8 mouse cellular contexts compared by ENCODE assay signal in the genomic region with DNA sequence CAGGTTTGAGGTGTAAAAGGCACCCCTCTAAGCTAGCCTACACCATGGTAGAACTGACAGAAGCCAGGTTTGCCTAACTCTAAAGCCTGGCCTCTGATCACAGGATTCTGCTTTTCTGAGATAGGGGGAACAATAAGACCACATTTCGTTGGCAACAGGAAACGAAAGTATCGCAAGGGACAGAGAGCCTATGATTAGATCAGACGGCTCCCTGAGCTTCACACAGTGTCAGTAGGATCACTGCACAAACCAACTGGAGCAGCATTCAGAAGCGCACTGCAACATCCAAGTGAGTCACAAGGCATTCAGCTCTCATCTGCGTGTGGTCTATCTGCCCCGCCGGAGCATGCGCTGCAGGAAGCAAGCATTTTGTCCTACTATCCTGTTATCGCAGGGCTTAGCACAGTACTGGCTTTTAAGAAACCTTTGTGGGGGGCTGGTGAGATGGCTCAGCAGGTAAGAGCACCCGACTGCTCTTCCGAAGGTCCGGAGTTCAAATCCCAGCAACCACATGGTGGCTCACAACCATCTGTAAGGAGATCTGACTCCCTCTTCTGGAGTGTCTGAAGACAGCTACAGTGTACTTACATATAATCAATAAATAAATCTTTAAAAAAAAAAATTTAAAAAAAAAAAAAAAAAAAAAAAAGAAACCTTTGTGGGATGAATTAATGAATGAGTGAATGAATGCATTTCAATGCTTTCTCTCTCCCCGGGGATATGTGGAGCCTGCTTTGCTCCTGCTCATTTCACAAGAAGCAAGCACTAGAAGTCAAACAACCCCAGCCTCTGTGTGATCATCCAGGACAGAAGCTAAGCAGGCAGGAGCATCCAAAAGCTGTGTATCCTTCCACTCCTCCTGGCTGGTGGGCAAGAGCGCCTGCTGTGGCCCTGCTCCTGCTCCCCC. TPM values are rescaled to one million over a fixed set of nuclear protein-coding genes. Genes with fewer than 3 reads are reported as not detected.
DNase-seq lines count a peak whose midpoint lies in the region; ATAC-seq and TF ChIP-seq lines count a peak whose summit lies in the region.

No protein-coding gene starts in this region.

- H3K4me1 ChIP-seq in heart, adult 2 months (ENCODE audit: control insufficient read depth, insufficient read depth, low read length): peaks cover 2% of the 10 kb centered on the region; the same call in 1 of the 2 replicates
- no peaks in the 10 kb centered on the region for H3K4me1 ChIP-seq in heart, embryonic 11.5 days (ENCODE audit: control insufficient read depth, insufficient read depth, low read length)

- ATAC-seq in heart, embryonic 11.5 days (replicated peaks; ENCODE audit: insufficient number of reproducible peaks, low FRiP score, low TSS enrichment): no peak

- no peaks in the 10 kb centered on the region for H3K9me3 ChIP-seq in heart, embryonic 11.5 days (replicated peaks; ENCODE audit: control insufficient read depth, low read length)

- WGBS in heart, adult 2 months: 47% methylated on average over 15 of the region's 15 CpGs
- WGBS in heart, embryonic 11.5 days (ENCODE audit: insufficient replicate concordance): 57% methylated on average over 15 of the region's 15 CpGs

- no peak for TF ChIP-seq CTCF in heart, adult 2 months (IDR thresholded peaks at IDR 0.05)

- H3K27me3 ChIP-seq in heart, adult 2 months (ENCODE audit: control insufficient read depth, insufficient read depth, low read length): no peaks in the 10 kb centered on the region
- no peaks in the 10 kb centered on the region for H3K27me3 ChIP-seq in heart, embryonic 11.5 days (ENCODE audit: control insufficient read depth, insufficient read depth, low read length)

- no peak overlapping the region for H3K4me2 ChIP-seq in heart, embryonic 11.5 days

- H3K79me2 ChIP-seq in heart, adult 2 months (replicated peaks; ENCODE audit: control insufficient read depth, insufficient read depth, low read length): no peaks in the 10 kb centered on the region

- intact Hi-C loops in heart, adult 2 months (cut with DNase I): no loop called here

- DNase-seq in heart, adult 2 months: peak; percentile 24 to 44
- DNase-seq in spleen, postnatal 36 days (ENCODE audit: low spot score in 2 of 2): peak; percentile 44 to 47
- DNase-seq in spleen, adult 12 weeks (ENCODE audit: low spot score): no peak
- peak; percentile 49 for DNase-seq in liver
- DNase-seq in thymus, postnatal 36 days: peak; percentile 48 to 62
- DNase-seq in kidney, postnatal 36 days: no peak
- DNase-seq in urinary bladder, postnatal 10 days (ENCODE audit: low spot score): no peak

- no peak overlapping the region for H3K4me3 ChIP-seq in heart, adult 2 months
- no peak overlapping the region for H3K4me3 ChIP-seq in heart, embryonic 11.5 days (ENCODE audit: low read depth, low read length)

- H3K27ac ChIP-seq in heart, adult 2 months: no peak overlapping the region
- H3K27ac ChIP-seq in heart, embryonic 11.5 days (ENCODE audit: low read depth, low read length): no peak overlapping the region

- no peaks in the 10 kb centered on the region for H3K36me3 ChIP-seq in heart, adult 2 months (ENCODE audit: control insufficient read depth, insufficient read depth, low read length)
- H3K36me3 ChIP-seq in heart, embryonic 11.5 days (ENCODE audit: control insufficient read depth, insufficient read depth, low read length): no peaks in the 10 kb centered on the region

- H3K9ac ChIP-seq in heart, adult 2 months (ENCODE audit: low read depth, low read length): no peak overlapping the region
- H3K9ac ChIP-seq in heart, embryonic 11.5 days (ENCODE audit: low read depth, low read length): no peak overlapping the region

- no peak for TF ChIP-seq EP300 in heart, adult 2 months (IDR thresholded peaks at IDR 0.05; ENCODE audit: insufficient read depth, low read depth, low read length)

- no peak for TF ChIP-seq POLR2A in heart, adult 2 months (IDR thresholded peaks at IDR 0.05; ENCODE audit: insufficient read depth, low read depth, low read length)

RNA-seq across cellular contexts. Expression of gene Mturn, which starts 37.6 kb away (rescaled TPM):
- 10 to 100 TPM; 11.0 to 16.3 TPM for total RNA-seq in heart, adult 2 months (2021)
- 5.4 and 8.8 TPM in 2 replicates for polyA plus RNA-seq in heart, adult 2 months (2012; rRNA removed)
- 3.7 and 4.4 TPM in 2 replicates for polyA plus RNA-seq in heart, embryonic 11.5 days (2014; fragmentation: Nextera tagmentation; extraction: Ambion mirVana)

Comparison
In these comparisons a context has a peak if more than half of its experiments do, and no peak if none do; other contexts are left out.
1. DNase-seq: peak in heart, adult 2 months (2 of 2), spleen, postnatal 36 days (2 of 2), liver (single experiment) and thymus, postnatal 36 days (2 of 2); none in spleen, adult 12 weeks (single experiment), kidney, postnatal 36 days (0 of 2) and urinary bladder, postnatal 10 days (single experiment).